Mouse (Mus musculus) stomach, postnatal 0 days (tissue): ENCODE data around the gene Timmdc1. TPM values are rescaled to one million over a fixed set of nuclear protein-coding genes. Genes with fewer than 3 reads are reported as not detected.

Source experiments
- ATAC-seq: fragments of 200-750 bp; cut with Nextera tagmentation; 2 replicates; pipeline ENCODE4 v1.8.0; 2017; ENCODE audit not compliant: low FRiP score, low TSS enrichment
- DNase-seq: peaks from one replicate; pipeline ENCODE4 v3.0.0-alpha.2; 2016; ENCODE audit warnings: low spot score
- H3K27ac ChIP-seq: fragments of 300-500 bp; sonication (generic); replicated peaks from 2 replicates; pipeline ENCODE4 v1.5.1; 2014; ENCODE audit warnings: mild to moderate bottlenecking, control low read depth
- H3K27me3 ChIP-seq: fragments of 300-500 bp; sonication (generic); 2 replicates; pipeline ENCODE4 v1.6.1; 2014; ENCODE audit warnings: low read length; ENCODE audit not compliant: control insufficient read depth, insufficient read depth
- H3K36me3 ChIP-seq: fragments of 300-500 bp; sonication (generic); 2 replicates; pipeline ENCODE4 v1.6.1; 2014; ENCODE audit warnings: low read length, mixed read lengths; ENCODE audit not compliant: control insufficient read depth, insufficient read depth
- H3K4me1 ChIP-seq: fragments of 300-500 bp; sonication (generic); replicated peaks from 2 replicates; pipeline ENCODE4 v1.6.1; 2014; ENCODE audit warnings: antibody characterized with exemption; ENCODE audit not compliant: control insufficient read depth, insufficient read depth
- H3K4me2 ChIP-seq: fragments of 300-500 bp; sonication (generic); replicated peaks from 2 replicates; pipeline ENCODE4 v1.6.1; 2014; ENCODE audit warnings: low read depth, mild to moderate bottlenecking, control low read depth, moderate library complexity
- H3K4me3 ChIP-seq: fragments of 300-500 bp; sonication (generic); 2 replicates; pipeline ENCODE4 v1.5.1; 2014; ENCODE audit warnings: low read depth, low read length, control low read depth
- H3K9ac ChIP-seq: fragments of 300-500 bp; sonication (generic); 2 replicates; pipeline ENCODE4 v1.6.1; 2014; ENCODE audit warnings: mild to moderate bottlenecking, low read length, control low read depth, mixed read lengths
- H3K9me3 ChIP-seq: fragments of 300-500 bp; sonication (generic); 2 replicates; pipeline ENCODE4 v1.6.1; 2016; ENCODE audit warnings: low read length; ENCODE audit not compliant: control insufficient read depth
- CTCF ChIP-seq: IDR thresholded peaks from 2 replicates; pipeline ENCODE4 v1.5.1; 2016; ENCODE audit warnings: antibody characterized with exemption, low read depth, mild to moderate bottlenecking, moderate library complexity
- EP300 ChIP-seq: optimal IDR thresholded peaks from 2 replicates; pipeline ENCODE3; 2016; ENCODE audit warnings: antibody characterized with exemption
- WGBS: fragments of 180-500 bp; shearing (Covaris S2); extraction: QIAGEN DNeasy Blood & Tissue Kit; methylation state at CpG from one replicate; pipeline ENCODE4 v1.1.7; 2014; 5-methylcytosine and 5-hydroxymethylcytosine counted together
- polyA plus RNA-seq: library from polyadenylated mRNA; unstranded; fragments of >200 nt; fragmentation: Nextera tagmentation; extraction: Ambion mirVana; gene quantifications from 2 replicates; pipeline ENCODE4 v1.2.1, GENCODE M21; 2015

Gene Timmdc1
- 14.6 and 15.5 TPM in 2 replicates for polyA plus RNA-seq

GRCm38 (mm10) chr16:38522129-38523084, at the start of gene Timmdc1:
TSS of gene Timmdc1 (minus strand) at chr16:38522663.
- Histone ChIP-seq H3K4me3 (peak within 1 kb of the TSS; percentile 89), H3K27me3 (no peaks in the 10 kb centered on the region), H3K27ac (peak within 1 kb of the TSS; percentile 97), H3K36me3 (no peaks in the 10 kb centered on the region), H3K9me3 (no peaks in the 10 kb centered on the region), H3K4me2 (peak within 1 kb of the TSS; percentile 72), H3K4me1 (no peaks in the 10 kb centered on the region), H3K9ac (peak within 1 kb of the TSS; percentile 94)
- peak; percentile 99 for ATAC-seq
- under 1% methylated on average over 73 of the region's 73 CpGs for WGBS
- TF ChIP-seq EP300 (peak; percentile 58), CTCF (peak; percentile 43)
- DNase-seq, result peak; percentile 97

GRCm38 (mm10) chr16:38571481-38571880, 49.0 kb upstream of the Timmdc1 start:
- 90% methylated on average over 3 of the region's 3 CpGs for WGBS
- Histone ChIP-seq H3K9me3 (no peaks in the 10 kb centered on the region), H3K36me3 (peaks cover 6% of the 10 kb centered on the region; the same call in 1 of the 2 replicates), H3K4me3 (no peak overlapping the region), H3K27ac (no peak overlapping the region), H3K4me2 (no peak overlapping the region), H3K4me1 (no peaks in the 10 kb centered on the region), H3K9ac (no peak overlapping the region), H3K27me3 (no peaks in the 10 kb centered on the region)
- TF ChIP-seq EP300, result no peak
- no peak for TF ChIP-seq CTCF
- DNase-seq (no peak), ATAC-seq (no peak)

- Histone ChIP-seq H3K9ac (no peak overlapping the region), H3K9me3 (no peaks in the 10 kb centered on the region), H3K4me2 (no peak overlapping the region), H3K4me3 (no peak overlapping the region), H3K4me1 (no peaks in the 10 kb centered on the region), H3K27ac (no peak overlapping the region), H3K36me3 (peaks cover 3% of the 10 kb centered on the region; the same call in 1 of the 2 replicates), H3K27me3 (no peaks in the 10 kb centered on the region)
- ATAC-seq (0 out of 2 replicates have a peak, but pooled peaks have one; percentile 66), DNase-seq (no peak)
- WGBS, result 87% methylated on average over 5 of the region's 5 CpGs
- TF ChIP-seq EP300 (no peak), CTCF (no peak)
Measured at GRCm38 (mm10) chr16:38568192-38568591, 45.7 kb upstream of the Timmdc1 start.

- WGBS, result 22% methylated on average over 10 of the region's 10 CpGs
- Histone ChIP-seq H3K9ac (peak overlapping the region; percentile 96), H3K4me1 (no peaks in the 10 kb centered on the region), H3K4me3 (peak overlapping the region; percentile 96), H3K4me2 (peak overlapping the region; percentile 72), H3K9me3 (no peaks in the 10 kb centered on the region), H3K27ac (no peak overlapping the region; the same call in 1 of the 2 replicates), H3K27me3 (no peaks in the 10 kb centered on the region), H3K36me3 (no peaks in the 10 kb centered on the region; the same call in 1 of the 2 replicates)
- ATAC-seq (no peak), DNase-seq (no peak)
- TF ChIP-seq CTCF (no peak), EP300 (no peak)
Measured at GRCm38 (mm10) chr16:38563516-38563915, 41.1 kb upstream of the Timmdc1 start.

DNA sequence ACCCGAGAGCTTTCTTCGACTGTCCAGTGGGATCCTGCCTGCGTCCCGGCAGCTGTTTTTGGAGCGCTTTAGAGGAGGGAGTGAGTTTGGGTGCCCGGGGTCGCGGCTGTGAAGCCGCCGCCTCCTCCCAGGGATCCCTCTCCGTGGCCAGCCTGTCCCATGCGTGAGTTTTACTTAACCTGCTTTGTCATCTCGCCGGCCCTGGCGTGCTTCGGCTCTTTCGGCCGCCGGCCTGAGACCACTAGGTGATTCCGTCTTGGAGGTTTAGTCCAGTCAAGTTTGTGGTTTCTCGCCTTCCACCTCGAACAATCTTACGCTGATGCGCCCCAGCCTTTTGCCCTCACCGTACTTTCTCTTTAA, 40.5 kb upstream of the Timmdc1 start:
- H3K4me1 ChIP-seq, result no peaks in the 10 kb centered on the region
- H3K27ac ChIP-seq, result peak overlapping the region; percentile 89
- no peak; the same call in 1 of the 2 replicates for ATAC-seq
- H3K36me3 ChIP-seq, result no peaks in the 10 kb centered on the region; the same call in 1 of the 2 replicates
- DNase-seq, result no peak
- no peaks in the 10 kb centered on the region for H3K27me3 ChIP-seq
- under 1% methylated on average over 25 of the region's 25 CpGs for WGBS
- no peak for TF ChIP-seq EP300
- no peak for TF ChIP-seq CTCF
- H3K9ac ChIP-seq, result peak overlapping the region; percentile 96
- H3K9me3 ChIP-seq, result no peaks in the 10 kb centered on the region
- H3K4me3 ChIP-seq, result peak overlapping the region; percentile 96
- peak overlapping the region; percentile 72 for H3K4me2 ChIP-seq
